ENCODE assay signal across 22 mouse cellular contexts in genomic region chr14:53991390-53991789, GRCm38 (mm10).
DNase-seq lines count a peak whose midpoint lies in the region; ATAC-seq lines count a peak whose summit lies in the region.
"Had no signal": no experiment of that assay in that cellular context is flagged by ENCODE, and none has a peak within 500 bp of the region (broad histone marks: within the 10 kb centered on the region; RNA-seq: fewer than 3 reads in every experiment).

No protein-coding gene starts in this region.

- peak; percentile 37; the same call in 1 of the 2 replicates for ATAC-seq in forebrain, embryonic 13.5 days
- ATAC-seq in forebrain, embryonic 15.5 days (replicated peaks) = no peak; the same call in 1 of the 2 replicates
- no peak for ATAC-seq in midbrain, embryonic 14.5 days (ENCODE audit: low FRiP score, low TSS enrichment)
- ATAC-seq in midbrain, embryonic 11.5 days (ENCODE audit: low FRiP score) = no peak
- ATAC-seq in hindbrain, embryonic 14.5 days (ENCODE audit: low FRiP score) = no peak
- ATAC-seq: intestine, embryonic 16.5 days had no signal

- no peaks in the 10 kb centered on the region for H3K27me3 ChIP-seq in forebrain, embryonic 13.5 days
- no peaks in the 10 kb centered on the region for H3K27me3 ChIP-seq in forebrain, embryonic 15.5 days
- H3K27me3 ChIP-seq in midbrain, embryonic 14.5 days (ENCODE audit: control insufficient read depth, insufficient read depth, low read length) = no peaks in the 10 kb centered on the region
- no peaks in the 10 kb centered on the region for H3K27me3 ChIP-seq in midbrain, embryonic 11.5 days (ENCODE audit: control insufficient read depth, insufficient read depth, low read length)
- no peaks in the 10 kb centered on the region for H3K27me3 ChIP-seq in hindbrain, embryonic 14.5 days (ENCODE audit: control insufficient read depth, insufficient read depth, low read length)
- H3K27me3 ChIP-seq: hindbrain, embryonic 13.5 days; kidney, embryonic 15.5 days; liver, embryonic 13.5 days; lung, embryonic 15.5 days; neural tube, embryonic 15.5 days; stomach, embryonic 15.5 days had no signal

- peak; percentile 23 for DNase-seq in midbrain, embryonic 14.5 days
- no peak for DNase-seq in midbrain, embryonic 11.5 days (ENCODE audit: low spot score, missing footprints)
- DNase-seq in thymus, adult 18-20 months = peak; percentile 5 to 55
- DNase-seq in c-Kit-positive CD71-positive TER-119-positive erythroid progenitor cells, embryonic 14.5 days (ENCODE audit: low spot score) = no peak
- no peak for DNase-seq in hindbrain, embryonic 14.5 days (ENCODE audit: low spot score)
- no peak for DNase-seq in testis, postnatal 14 days (ENCODE audit: low spot score)
- DNase-seq: adrenal gland, adult 2 months; cerebellum, adult 2 months; gastrocnemius, postnatal 25 days; heart, postnatal 14 days; layer of hippocampus, postnatal 36 days; liver, embryonic 13.5 days had no signal

- H3K4me2 ChIP-seq in forebrain, embryonic 13.5 days = no peak overlapping the region
- no peak overlapping the region for H3K4me2 ChIP-seq in forebrain, embryonic 15.5 days (replicated peaks)
- no peak overlapping the region for H3K4me2 ChIP-seq in midbrain, embryonic 14.5 days (ENCODE audit: low read length)
- no peak overlapping the region for H3K4me2 ChIP-seq in midbrain, embryonic 11.5 days
- H3K4me2 ChIP-seq in hindbrain, embryonic 14.5 days (replicated peaks) = no peak overlapping the region
- H3K4me2 ChIP-seq: heart, embryonic 11.5 days; hindbrain, embryonic 13.5 days; kidney, embryonic 15.5 days; liver, embryonic 13.5 days; lung, embryonic 15.5 days; neural tube, embryonic 15.5 days; stomach, embryonic 15.5 days had no signal

- no peak overlapping the region for H3K4me3 ChIP-seq in forebrain, embryonic 13.5 days
- no peak overlapping the region for H3K4me3 ChIP-seq in forebrain, embryonic 15.5 days
- H3K4me3 ChIP-seq in midbrain, embryonic 14.5 days (replicated peaks; ENCODE audit: low read depth, low read length) = no peak overlapping the region
- H3K4me3 ChIP-seq in midbrain, embryonic 11.5 days (ENCODE audit: low read depth, low read length) = no peak overlapping the region
- H3K4me3 ChIP-seq in hindbrain, embryonic 14.5 days (replicated peaks; ENCODE audit: low read length) = no peak overlapping the region
- H3K4me3 ChIP-seq: erythroblast, embryonic 14.5 days; hindbrain, embryonic 13.5 days; kidney, embryonic 15.5 days; liver, embryonic 13.5 days; lung, embryonic 15.5 days; neural tube, embryonic 15.5 days; stomach, embryonic 15.5 days had no signal

- no peak overlapping the region for H3K27ac ChIP-seq in forebrain, embryonic 13.5 days
- no peak overlapping the region for H3K27ac ChIP-seq in forebrain, embryonic 15.5 days (replicated peaks)
- H3K27ac ChIP-seq in midbrain, embryonic 14.5 days (replicated peaks; ENCODE audit: low read depth, low read length) = no peak overlapping the region
- no peak overlapping the region for H3K27ac ChIP-seq in midbrain, embryonic 11.5 days (ENCODE audit: low read depth, low read length)
- H3K27ac ChIP-seq in hindbrain, embryonic 14.5 days = no peak overlapping the region
- H3K27ac ChIP-seq: hindbrain, embryonic 13.5 days; kidney, embryonic 15.5 days; liver, embryonic 13.5 days; lung, embryonic 15.5 days; neural tube, embryonic 15.5 days; stomach, embryonic 15.5 days had no signal

- WGBS in forebrain, embryonic 13.5 days = 35% methylated on average over 4 of the region's 4 CpGs
- 34% methylated on average over 4 of the region's 4 CpGs for WGBS in forebrain, embryonic 15.5 days
- 36% methylated on average over 4 of the region's 4 CpGs for WGBS in midbrain, embryonic 14.5 days
- WGBS in midbrain, embryonic 11.5 days = 47% methylated on average over 4 of the region's 4 CpGs
- WGBS in hindbrain, embryonic 14.5 days = 31% methylated on average over 4 of the region's 4 CpGs

- H3K9ac ChIP-seq in forebrain, embryonic 13.5 days = no peak overlapping the region
- H3K9ac ChIP-seq in forebrain, embryonic 15.5 days (replicated peaks) = no peak overlapping the region
- H3K9ac ChIP-seq in midbrain, embryonic 14.5 days (replicated peaks; ENCODE audit: low read length) = no peak overlapping the region
- no peak overlapping the region for H3K9ac ChIP-seq in midbrain, embryonic 11.5 days (ENCODE audit: low read length)
- no peak overlapping the region for H3K9ac ChIP-seq in hindbrain, embryonic 14.5 days
- H3K9ac ChIP-seq: hindbrain, embryonic 13.5 days; kidney, embryonic 15.5 days; liver, embryonic 13.5 days; lung, embryonic 15.5 days; neural tube, embryonic 15.5 days; stomach, embryonic 15.5 days had no signal

- H3K4me1 ChIP-seq in forebrain, embryonic 13.5 days = peaks cover 25% of the 10 kb centered on the region
- H3K4me1 ChIP-seq in forebrain, embryonic 15.5 days = peaks cover 23% of the 10 kb centered on the region
- H3K4me1 ChIP-seq in midbrain, embryonic 14.5 days (ENCODE audit: control insufficient read depth, insufficient read depth, low read length) = 0 out of 2 replicates have a peak, but pooled peaks cover 4% of the 10 kb centered on the region
- no peaks in the 10 kb centered on the region for H3K4me1 ChIP-seq in midbrain, embryonic 11.5 days (ENCODE audit: control insufficient read depth, insufficient read depth, low read length)
- peaks cover 16% of the 10 kb centered on the region; the same call in 1 of the 2 replicates for H3K4me1 ChIP-seq in hindbrain, embryonic 14.5 days (replicated peaks; ENCODE audit: control insufficient read depth, insufficient read depth, low read length)
- H3K4me1 ChIP-seq: liver, embryonic 13.5 days; stomach, embryonic 15.5 days had no signal

- H3K36me3 ChIP-seq in forebrain, embryonic 13.5 days (ENCODE audit: poor library complexity, severe bottlenecking) = no peaks in the 10 kb centered on the region
- H3K36me3 ChIP-seq in forebrain, embryonic 15.5 days = no peaks in the 10 kb centered on the region
- no peaks in the 10 kb centered on the region for H3K36me3 ChIP-seq in midbrain, embryonic 14.5 days (ENCODE audit: control insufficient read depth, insufficient read depth, low read length)
- H3K36me3 ChIP-seq in midbrain, embryonic 11.5 days (ENCODE audit: control insufficient read depth, insufficient read depth, low read length) = no peaks in the 10 kb centered on the region
- no peaks in the 10 kb centered on the region for H3K36me3 ChIP-seq in hindbrain, embryonic 14.5 days (replicated peaks; ENCODE audit: control insufficient read depth, insufficient read depth)
- H3K36me3 ChIP-seq: hindbrain, embryonic 13.5 days; kidney, embryonic 15.5 days; liver, embryonic 13.5 days; lung, embryonic 15.5 days; neural tube, embryonic 15.5 days; stomach, embryonic 15.5 days had no signal

- H3K9me3 ChIP-seq in forebrain, embryonic 13.5 days (replicated peaks) = no peaks in the 10 kb centered on the region
- no peaks in the 10 kb centered on the region for H3K9me3 ChIP-seq in forebrain, embryonic 15.5 days
- no peaks in the 10 kb centered on the region for H3K9me3 ChIP-seq in midbrain, embryonic 14.5 days (ENCODE audit: control insufficient read depth, low read length)
- no peaks in the 10 kb centered on the region for H3K9me3 ChIP-seq in midbrain, embryonic 11.5 days (ENCODE audit: control insufficient read depth, low read length)
- no peaks in the 10 kb centered on the region for H3K9me3 ChIP-seq in hindbrain, embryonic 14.5 days (ENCODE audit: control insufficient read depth, low read length)
- H3K9me3 ChIP-seq: hindbrain, embryonic 13.5 days; kidney, embryonic 15.5 days; liver, embryonic 13.5 days; lung, embryonic 15.5 days; neural tube, embryonic 15.5 days; stomach, embryonic 15.5 days had no signal

Comparison
In these comparisons a context has a peak if more than half of its experiments do, and no peak if none do; other contexts are left out.
1. DNase-seq: peak in midbrain, embryonic 14.5 days (single experiment) and thymus, adult 18-20 months (2 of 2); none in midbrain, embryonic 11.5 days (single experiment), c-Kit-positive CD71-positive TER-119-positive erythroid progenitor cells, embryonic 14.5 days (single experiment), hindbrain, embryonic 14.5 days (single experiment) and testis, postnatal 14 days (single experiment).